Mouse (Mus musculus) liver, embryonic 16.5 days (tissue): ENCODE data around the gene Rab44. TPM values are rescaled to one million over a fixed set of nuclear protein-coding genes. Genes with fewer than 3 reads are reported as not detected.
A peak's percentile ranks its signal among the peaks of the same experiment; 100 is the strongest.

Source experiments
- ATAC-seq: fragments of 200-750 bp; cut with Nextera tagmentation; 2 replicates; pipeline ENCODE4 v1.8.0; 2017; ENCODE audit warnings: low read depth, mild to moderate bottlenecking, moderate number of reproducible peaks, moderate library complexity
- H3K27ac ChIP-seq: fragments of 300-500 bp; sonication (generic); 2 replicates; pipeline ENCODE4 v1.5.1; 2014; ENCODE audit warnings: mild to moderate bottlenecking, low read length
- H3K27me3 ChIP-seq: fragments of 300-500 bp; sonication (generic); 2 replicates; pipeline ENCODE4 v1.6.1; 2014; ENCODE audit warnings: low read depth, low read length, mixed read lengths; ENCODE audit not compliant: control insufficient read depth, insufficient read depth
- H3K36me3 ChIP-seq: fragments of 300-500 bp; sonication (generic); 2 replicates; pipeline ENCODE4 v1.6.1; 2014; ENCODE audit warnings: mild to moderate bottlenecking; ENCODE audit not compliant: control insufficient read depth, insufficient read depth
- H3K4me1 ChIP-seq: fragments of 300-500 bp; sonication (generic); 2 replicates; pipeline ENCODE4 v1.6.1; 2014; ENCODE audit warnings: low read depth, low read length, mixed read lengths; ENCODE audit not compliant: control insufficient read depth
- H3K4me2 ChIP-seq: fragments of 300-500 bp; sonication (generic); 2 replicates; pipeline ENCODE4 v1.6.1; 2014; ENCODE audit warnings: low read depth, low read length, mixed read lengths
- H3K4me3 ChIP-seq: fragments of 300-500 bp; sonication (generic); 2 replicates; pipeline ENCODE4 v1.5.1; 2014; ENCODE audit warnings: low read depth, mild to moderate bottlenecking, low read length
- H3K9ac ChIP-seq: fragments of 300-500 bp; sonication (generic); 2 replicates; pipeline ENCODE4 v1.6.1; 2014; ENCODE audit warnings: low read depth, low read length
- H3K9me3 ChIP-seq: fragments of 300-500 bp; sonication (generic); replicated peaks from 2 replicates; pipeline ENCODE4 v1.6.1; 2016; ENCODE audit warnings: low read length; ENCODE audit not compliant: control insufficient read depth
- WGBS: fragments of 180-500 bp; shearing (Covaris S2); extraction: QIAGEN DNeasy Blood & Tissue Kit; methylation state at CpG from one replicate; pipeline ENCODE4 v1.1.7; 2014; ENCODE audit not compliant: insufficient replicate concordance; 5-methylcytosine and 5-hydroxymethylcytosine counted together
- polyA plus RNA-seq: library from polyadenylated mRNA; unstranded; fragments of >200 nt; fragmentation: Nextera tagmentation; extraction: Ambion mirVana; gene quantifications from 2 replicates; pipeline ENCODE4 v1.2.1, GENCODE M21; 2015

Rab44 gene
- polyA plus RNA-seq, 1 experiment from 2014 or later = 10.9 TPM

- Histone ChIP-seq H3K9ac (no peak overlapping the region), H3K27me3 (peaks cover 3% of the 10 kb centered on the region), H3K4me2 (no peak overlapping the region), H3K9me3 (no peaks in the 10 kb centered on the region), H3K36me3 (no peaks in the 10 kb centered on the region), H3K27ac (no peak overlapping the region), H3K4me3 (no peak overlapping the region), H3K4me1 (no peaks in the 10 kb centered on the region; the same call in 1 of the 2 replicates)
- ATAC-seq = no peak
- WGBS = 42% methylated on average over 5 of the region's 5 CpGs
Observed at GRCm38 (mm10) chr17:29073313-29073712, 40.6 kb upstream of the Rab44 start.

- no peaks in the 10 kb centered on the region for H3K9me3 ChIP-seq
- no peaks in the 10 kb centered on the region for H3K36me3 ChIP-seq
- no peak overlapping the region for H3K27ac ChIP-seq
- WGBS = 55% methylated on average over 13 of the region's 13 CpGs
- H3K4me3 ChIP-seq = no peak overlapping the region
- peaks cover 10% of the 10 kb centered on the region for H3K27me3 ChIP-seq
- H3K9ac ChIP-seq = no peak overlapping the region
- no peak overlapping the region for H3K4me2 ChIP-seq
- H3K4me1 ChIP-seq = peaks cover 2% of the 10 kb centered on the region; the same call in 1 of the 2 replicates
- no peak for ATAC-seq
Observed at GRCm38 (mm10) chr17:29074085-29074484, 39.9 kb upstream of the Rab44 start.

- 46% methylated on average over 8 of the region's 8 CpGs for WGBS
- H3K4me2 ChIP-seq = no peak overlapping the region
- H3K4me1 ChIP-seq = peaks cover 7% of the 10 kb centered on the region
- ATAC-seq = no peak
- no peak overlapping the region for H3K27ac ChIP-seq
- H3K36me3 ChIP-seq = no peaks in the 10 kb centered on the region
- peaks cover 17% of the 10 kb centered on the region for H3K27me3 ChIP-seq
- no peaks in the 10 kb centered on the region for H3K9me3 ChIP-seq
- H3K9ac ChIP-seq = no peak overlapping the region
- H3K4me3 ChIP-seq = no peak overlapping the region
Observed at GRCm38 (mm10) chr17:29076235-29076634, 37.7 kb upstream of the Rab44 start.

- peak overlapping the region; percentile 56 for H3K4me2 ChIP-seq
- WGBS = 8% methylated on average over 14 of the region's 14 CpGs
- no peak for ATAC-seq
Observed at GRCm38 (mm10) chr17:29077786-29078509, 36.0 kb upstream of the Rab44 start.

GRCm38 (mm10) chr17:29078519-29079383 lies 35.2 kb upstream of the Rab44 start:
- H3K4me2 ChIP-seq = peak overlapping the region; percentile 56
- WGBS = 3% methylated on average over 25 of the region's 25 CpGs
- no peak overlapping the region for H3K27ac ChIP-seq
- H3K9ac ChIP-seq = no peak overlapping the region
- no peaks in the 10 kb centered on the region for H3K9me3 ChIP-seq
- peaks cover 13% of the 10 kb centered on the region for H3K4me1 ChIP-seq
- no peak for ATAC-seq
- no peaks in the 10 kb centered on the region for H3K36me3 ChIP-seq
- H3K4me3 ChIP-seq = peak overlapping the region; percentile 35
- peaks cover 29% of the 10 kb centered on the region for H3K27me3 ChIP-seq

More at GRCm38 (mm10) chr17:29077786-29078509, 36.0 kb upstream of the Rab44 start:
- Histone ChIP-seq H3K9ac (no peak overlapping the region), H3K36me3 (no peaks in the 10 kb centered on the region), H3K9me3 (no peaks in the 10 kb centered on the region), H3K4me1 (peaks cover 13% of the 10 kb centered on the region), H3K27ac (no peak overlapping the region), H3K4me3 (peak overlapping the region; percentile 35), H3K27me3 (peaks cover 29% of the 10 kb centered on the region)

- peak overlapping the region; percentile 43 for H3K4me2 ChIP-seq
- peaks cover 13% of the 10 kb centered on the region for H3K4me1 ChIP-seq
- H3K36me3 ChIP-seq = no peaks in the 10 kb centered on the region
- no peak for ATAC-seq
- WGBS = 12% methylated on average over 23 of the region's 23 CpGs
- peaks cover 29% of the 10 kb centered on the region for H3K27me3 ChIP-seq
- H3K9me3 ChIP-seq = no peaks in the 10 kb centered on the region
- H3K9ac ChIP-seq = no peak overlapping the region
- H3K27ac ChIP-seq = no peak overlapping the region
- H3K4me3 ChIP-seq = peak overlapping the region; percentile 28; the same call in 1 of the 2 replicates
Observed at GRCm38 (mm10) chr17:29080758-29081617, 33.0 kb upstream of the Rab44 start.

GRCm38 (mm10) chr17:29081618-29082381 lies 32.1 kb upstream of the Rab44 start:
- no peak overlapping the region for H3K27ac ChIP-seq

GRCm38 (mm10) chr17:29083586-29083985 lies 30.4 kb upstream of the Rab44 start:
- WGBS = 76% methylated on average over 8 of the region's 8 CpGs
- no peak overlapping the region for H3K4me2 ChIP-seq
- H3K27ac ChIP-seq = no peak overlapping the region
- H3K9ac ChIP-seq = no peak overlapping the region
- no peaks in the 10 kb centered on the region for H3K36me3 ChIP-seq
- ATAC-seq = no peak
- peaks cover 23% of the 10 kb centered on the region for H3K27me3 ChIP-seq
- H3K9me3 ChIP-seq = no peaks in the 10 kb centered on the region
- H3K4me3 ChIP-seq = no peak overlapping the region
- peaks cover 13% of the 10 kb centered on the region for H3K4me1 ChIP-seq

More at GRCm38 (mm10) chr17:29081618-29082381, 32.1 kb upstream of the Rab44 start:
- Histone ChIP-seq H3K4me1 (peaks cover 13% of the 10 kb centered on the region), H3K9ac (no peak overlapping the region), H3K4me2 (peak overlapping the region; percentile 43), H3K9me3 (no peaks in the 10 kb centered on the region), H3K36me3 (no peaks in the 10 kb centered on the region), H3K27me3 (peaks cover 29% of the 10 kb centered on the region), H3K4me3 (peak overlapping the region; percentile 28)
- ATAC-seq = no peak
- 7% methylated on average over 21 of the region's 21 CpGs for WGBS
